Mouse (Mus musculus): ENCODE data around the gene Ppp1r15b.

The Ppp1r15b gene

GRCm38 (mm10) chr1:133162046-133162445 lies 31.1 kb downstream of the Ppp1r15b start:
- DNase-seq (ENCODE audit: low read depth) = no peak

DNA sequence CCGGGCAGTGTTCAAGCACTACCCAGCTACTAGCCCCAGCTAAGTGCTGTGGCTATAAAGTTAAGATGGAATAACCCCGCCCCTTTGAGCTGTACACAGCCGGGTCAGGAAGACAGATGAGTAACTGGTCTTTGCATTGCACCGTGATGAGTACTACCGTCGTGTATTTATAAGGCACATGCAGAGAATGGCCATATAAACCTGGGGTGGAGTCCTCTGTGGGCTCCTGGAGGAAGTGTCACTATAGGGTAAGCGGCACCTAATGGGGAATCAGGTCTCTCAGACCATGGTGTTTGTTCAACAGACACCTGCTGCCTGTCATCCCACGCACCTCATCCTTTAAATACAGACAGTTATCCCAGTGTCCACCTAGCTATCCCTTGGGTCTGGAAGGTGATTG lies 32.0 kb downstream of the Ppp1r15b start:
- no peak for DNase-seq (ENCODE audit: low read depth)

GRCm38 (mm10) chr1:133163820-133164431 lies 33.0 kb downstream of the Ppp1r15b start, which contains the start of gene Plekha6:
Gene Plekha6 (plus strand): TSS chr1:133164210.
- no peak for DNase-seq (ENCODE audit: low read depth)

- DNase-seq (ENCODE audit: low read depth) = no peak
These were observed 33.7 kb downstream of the Ppp1r15b start for GRCm38 (mm10) chr1:133164591-133165011.

GRCm38 (mm10) chr1:133165111-133165510 lies 34.2 kb downstream of the Ppp1r15b start:
- DNase-seq (ENCODE audit: low read depth) = no peak

GRCm38 (mm10) chr1:133168318-133169060 lies 37.5 kb downstream of the Ppp1r15b start:
- no peak for DNase-seq (ENCODE audit: low read depth)

GRCm38 (mm10) chr1:133170196-133170595 lies 39.3 kb downstream of the Ppp1r15b start:
- no peak for DNase-seq (ENCODE audit: low read depth)

DNA sequence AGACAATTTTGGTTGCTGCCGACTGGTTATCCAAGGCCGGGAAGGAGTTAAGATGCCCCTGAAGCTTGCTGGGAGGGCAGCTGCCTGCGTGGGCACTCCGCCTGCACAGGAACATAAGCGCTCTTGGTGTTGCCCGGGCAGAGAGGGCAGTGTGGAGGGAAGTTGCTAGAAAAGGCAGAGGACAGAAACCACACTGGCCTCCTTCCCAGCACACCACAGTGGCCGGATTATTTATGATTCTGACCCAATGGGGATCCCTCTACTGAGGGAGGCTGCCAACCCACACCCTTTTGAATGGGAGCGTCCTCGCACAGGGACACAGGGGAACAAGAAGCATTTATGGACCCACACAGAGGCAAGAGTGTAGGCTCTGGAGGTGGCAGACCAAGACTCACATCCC lies 40.4 kb downstream of the Ppp1r15b start:
- no peak for DNase-seq (ENCODE audit: low read depth)

- no peak for DNase-seq (ENCODE audit: low read depth)
These were observed 44.2 kb downstream of the Ppp1r15b start for GRCm38 (mm10) chr1:133175150-133175549.

DNA sequence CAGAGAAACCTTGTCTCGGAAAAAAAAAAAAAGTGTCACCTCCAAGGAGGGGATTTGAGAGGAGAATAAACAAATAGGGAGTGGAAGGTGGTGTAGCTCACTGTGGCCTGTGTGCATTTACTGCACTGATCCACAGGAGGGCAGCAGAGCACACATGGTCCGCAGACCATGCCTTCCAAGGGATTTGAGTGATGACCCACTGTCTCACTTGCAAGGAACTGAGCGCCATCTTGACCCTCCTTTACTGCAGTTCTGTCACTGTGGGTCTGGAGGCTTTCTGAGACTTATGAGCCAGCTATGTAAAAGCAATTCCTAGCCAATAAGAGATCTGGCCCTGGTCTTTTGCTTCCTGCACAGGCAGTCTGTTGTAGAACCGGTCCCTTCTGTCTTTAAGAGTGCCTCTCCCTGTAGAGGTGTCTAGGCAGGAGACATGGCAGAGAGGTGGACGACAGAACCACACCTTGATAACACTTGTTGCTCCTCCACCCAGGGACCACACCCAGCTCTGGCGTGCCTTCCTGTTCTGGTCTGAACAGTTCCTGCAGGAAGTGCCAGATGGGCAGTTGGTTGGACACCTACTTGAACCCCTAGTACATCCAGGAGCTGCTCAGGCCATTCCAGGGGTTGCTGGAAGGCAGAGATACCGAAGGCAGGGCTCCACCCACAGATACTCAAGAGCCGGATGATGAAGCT lies 46.7 kb downstream of the Ppp1r15b start:
- DNase-seq (ENCODE audit: low read depth) = peak; percentile 52

DNA sequence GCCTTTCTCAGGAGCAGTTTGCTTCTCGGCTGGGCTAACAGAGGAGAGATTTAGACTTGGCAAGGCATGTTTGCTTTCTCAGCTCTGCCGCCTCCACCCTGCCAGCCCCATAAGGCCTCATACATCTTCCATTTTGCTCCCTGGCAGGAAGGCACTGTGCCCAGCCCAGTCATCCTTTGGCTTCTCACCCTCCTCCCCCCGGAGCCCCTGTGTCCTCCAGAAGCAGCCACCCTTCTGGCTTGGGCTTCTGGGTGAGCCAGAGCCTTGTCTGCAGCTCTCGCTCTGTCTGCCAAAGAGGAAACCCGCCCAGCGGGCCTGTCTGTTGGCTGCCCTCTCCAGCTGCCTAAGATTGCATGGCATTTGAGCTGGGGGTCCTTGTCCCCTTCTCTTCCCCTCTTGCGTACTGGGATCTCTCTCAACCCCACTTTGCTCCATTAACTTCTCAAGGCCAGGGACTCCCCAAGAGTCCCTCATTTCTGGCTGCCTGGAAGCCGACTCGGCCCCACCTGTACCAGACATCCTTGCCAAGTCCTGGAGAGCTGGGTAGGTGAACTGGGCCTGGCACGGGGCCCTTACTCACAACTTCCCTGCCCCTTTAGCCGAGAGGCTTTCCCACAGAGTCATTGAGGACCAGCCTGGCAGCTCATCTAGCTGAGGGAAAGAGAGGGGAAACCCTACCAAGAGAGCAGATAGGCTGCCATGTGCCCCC lies 47.9 kb downstream of the Ppp1r15b start:
- no peak for DNase-seq (ENCODE audit: low read depth)

- peak; percentile 36 for DNase-seq (ENCODE audit: low read depth)
These were observed 50.4 kb downstream of the Ppp1r15b start for GRCm38 (mm10) chr1:133181072-133182015.

DNA sequence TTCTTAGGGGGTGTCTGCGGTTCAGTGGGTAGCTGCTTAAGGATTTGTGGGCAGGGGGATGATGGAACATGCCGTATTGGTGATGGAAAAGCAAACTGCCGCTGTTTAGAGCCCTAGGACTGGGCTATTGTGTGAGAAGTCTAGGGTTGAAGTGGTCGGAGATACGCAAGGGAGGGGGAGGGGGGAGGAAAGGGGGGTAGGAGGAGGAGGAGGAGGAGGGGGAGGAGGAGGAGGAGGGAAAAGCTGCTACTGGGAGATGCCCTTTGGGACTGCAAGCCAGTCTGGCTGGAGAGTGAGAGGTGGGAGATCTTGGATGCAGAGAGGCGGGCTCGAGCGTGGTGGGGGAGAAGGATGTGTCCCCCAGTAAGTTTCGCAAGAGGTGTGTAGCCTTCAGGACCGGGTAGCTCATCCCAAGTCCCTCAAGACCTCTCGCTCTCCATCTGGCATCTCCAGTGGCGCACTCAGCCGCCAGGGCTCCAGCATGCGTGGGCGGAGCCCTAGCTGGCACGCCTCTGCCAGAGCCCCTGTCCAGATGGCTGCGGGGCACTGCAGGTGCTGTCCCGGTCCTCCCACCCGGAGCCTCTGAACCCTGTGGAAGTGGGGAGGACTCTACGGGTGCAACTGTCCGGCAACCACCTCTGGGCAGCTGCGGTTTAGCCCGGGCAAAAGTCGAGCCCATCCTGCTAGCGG lies 51.2 kb downstream of the Ppp1r15b start:
- no peak for DNase-seq (ENCODE audit: low read depth)

DNA sequence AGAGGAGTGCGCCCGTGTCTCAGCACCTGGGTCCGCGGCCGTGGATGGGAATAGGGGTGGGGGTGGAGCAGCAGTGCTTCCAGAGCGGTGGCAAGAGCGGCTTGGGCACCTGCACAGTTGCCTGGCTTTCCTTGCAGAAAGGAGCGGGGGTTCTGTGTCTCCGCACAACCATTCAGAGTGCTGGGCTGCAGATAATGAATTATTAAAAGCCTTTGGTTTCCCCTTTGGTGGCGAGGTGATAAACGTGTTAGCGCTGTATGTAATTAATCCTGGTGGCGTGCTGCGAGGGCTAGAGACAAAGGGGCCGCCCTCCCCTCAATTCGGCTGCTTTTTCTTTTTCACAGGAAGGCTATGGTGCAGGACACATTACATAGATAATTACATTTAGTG lies 51.8 kb downstream of the Ppp1r15b start:
- no peak for DNase-seq (ENCODE audit: low read depth)

GRCm38 (mm10) chr1:133183141-133183925 lies 52.4 kb downstream of the Ppp1r15b start:
- DNase-seq (ENCODE audit: low read depth) = no peak

- no peak for DNase-seq (ENCODE audit: low read depth)
These were observed 57.2 kb downstream of the Ppp1r15b start for GRCm38 (mm10) chr1:133187948-133188680.

DNA sequence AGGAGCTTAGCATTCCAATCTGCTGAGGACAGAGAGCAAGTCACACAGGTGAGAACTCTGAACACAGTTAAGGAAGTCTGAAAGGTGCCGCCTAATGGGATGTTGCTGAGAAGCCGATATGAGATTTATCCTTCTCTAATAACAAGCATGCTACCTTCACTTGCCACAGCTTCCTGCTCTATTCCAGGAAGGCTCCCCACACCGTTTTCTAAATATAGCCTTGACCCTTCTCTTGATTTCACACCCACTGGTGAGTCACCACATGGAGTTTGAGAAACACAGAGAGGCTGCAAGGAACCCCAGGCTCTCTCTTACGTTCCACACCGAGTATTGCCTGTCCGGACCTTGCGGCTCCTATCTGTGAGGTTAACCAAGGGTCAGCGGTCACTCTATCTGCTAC lies 57.8 kb downstream of the Ppp1r15b start:
- DNase-seq (ENCODE audit: low read depth) = no peak
